Mouse (Mus musculus) MN1 (cell line): ENCODE measurements around the gene Sox8.

ENCODE experiments used
- DNase-seq: peaks from one replicate; pipeline ENCODE4 v3.0.0-alpha.2; 2016; ENCODE audit warnings: low spot score

The Sox8 gene

GRCm38 (mm10) chr17:25555666-25556629, 14.5 kb downstream of the Sox8 start:
- peak; percentile 63 for DNase-seq

DNA sequence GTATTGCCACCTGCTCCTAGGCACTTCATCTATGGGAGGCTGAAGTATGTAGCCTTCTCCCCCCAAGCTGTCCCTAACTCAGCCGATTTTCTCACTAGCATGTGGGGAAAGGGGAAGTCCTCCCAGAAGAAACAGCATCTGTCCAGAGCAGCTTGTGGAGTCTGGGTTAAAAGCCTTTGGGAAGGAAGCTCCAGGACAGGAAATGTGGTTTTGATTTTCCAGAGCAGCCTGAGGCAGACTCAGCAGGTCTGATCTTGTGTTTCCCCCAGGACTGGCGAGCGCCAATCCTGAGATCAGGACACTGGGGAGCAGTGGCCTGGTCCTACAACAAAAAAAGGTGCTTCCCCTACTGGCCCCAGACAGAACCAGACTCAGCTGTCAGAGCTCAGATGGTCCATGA, 15.3 kb downstream of the Sox8 start:
- DNase-seq = peak; percentile 43

GRCm38 (mm10) chr17:25551313-25551712, 19.2 kb downstream of the Sox8 start:
- DNase-seq = no peak

DNA sequence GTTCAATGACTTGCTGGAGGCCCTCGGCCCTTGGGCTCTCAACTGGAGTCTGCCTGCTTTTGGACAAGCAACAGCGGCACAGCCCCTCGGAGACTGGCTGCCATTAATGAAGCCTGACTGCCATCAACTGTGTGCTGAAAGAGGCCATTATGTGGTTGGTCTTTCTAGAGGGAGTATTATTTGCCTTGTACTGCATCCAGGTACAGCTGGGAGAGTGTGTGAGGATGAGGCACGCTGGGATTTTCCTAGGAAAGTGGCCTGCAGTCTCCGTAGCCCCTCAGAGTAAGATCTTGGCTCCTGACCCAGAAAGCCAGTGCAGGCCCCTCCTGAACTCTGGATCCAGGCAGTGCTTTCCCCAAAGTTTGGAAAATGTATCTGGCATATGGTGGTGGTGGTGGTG, 20.5 kb downstream of the Sox8 start:
- DNase-seq = no peak

- DNase-seq = no peak
Measured at GRCm38 (mm10) chr17:25547026-25547425, 23.5 kb downstream of the Sox8 start.

GRCm38 (mm10) chr17:25541768-25542167, 28.7 kb downstream of the Sox8 start:
- no peak for DNase-seq

DNA sequence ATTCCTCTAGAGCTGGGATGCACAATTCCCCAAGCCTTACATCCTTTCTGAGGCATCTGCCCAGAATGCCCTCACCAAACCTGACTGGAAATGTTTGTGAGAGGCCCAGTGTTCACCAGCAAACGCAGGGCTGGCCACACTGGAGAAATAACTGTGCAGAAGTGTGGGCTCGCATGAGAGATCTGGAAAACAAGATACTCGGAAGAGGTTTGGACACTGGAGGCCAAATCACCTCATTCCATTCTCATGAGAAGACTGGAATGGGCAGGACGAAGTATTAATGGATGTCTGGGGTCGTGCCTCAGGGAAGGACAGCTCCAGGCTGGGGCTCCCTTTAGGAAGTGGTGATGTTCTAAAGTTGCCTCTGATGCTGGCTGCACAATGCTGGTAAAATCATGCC, 29.8 kb downstream of the Sox8 start:
- no peak for DNase-seq

DNA sequence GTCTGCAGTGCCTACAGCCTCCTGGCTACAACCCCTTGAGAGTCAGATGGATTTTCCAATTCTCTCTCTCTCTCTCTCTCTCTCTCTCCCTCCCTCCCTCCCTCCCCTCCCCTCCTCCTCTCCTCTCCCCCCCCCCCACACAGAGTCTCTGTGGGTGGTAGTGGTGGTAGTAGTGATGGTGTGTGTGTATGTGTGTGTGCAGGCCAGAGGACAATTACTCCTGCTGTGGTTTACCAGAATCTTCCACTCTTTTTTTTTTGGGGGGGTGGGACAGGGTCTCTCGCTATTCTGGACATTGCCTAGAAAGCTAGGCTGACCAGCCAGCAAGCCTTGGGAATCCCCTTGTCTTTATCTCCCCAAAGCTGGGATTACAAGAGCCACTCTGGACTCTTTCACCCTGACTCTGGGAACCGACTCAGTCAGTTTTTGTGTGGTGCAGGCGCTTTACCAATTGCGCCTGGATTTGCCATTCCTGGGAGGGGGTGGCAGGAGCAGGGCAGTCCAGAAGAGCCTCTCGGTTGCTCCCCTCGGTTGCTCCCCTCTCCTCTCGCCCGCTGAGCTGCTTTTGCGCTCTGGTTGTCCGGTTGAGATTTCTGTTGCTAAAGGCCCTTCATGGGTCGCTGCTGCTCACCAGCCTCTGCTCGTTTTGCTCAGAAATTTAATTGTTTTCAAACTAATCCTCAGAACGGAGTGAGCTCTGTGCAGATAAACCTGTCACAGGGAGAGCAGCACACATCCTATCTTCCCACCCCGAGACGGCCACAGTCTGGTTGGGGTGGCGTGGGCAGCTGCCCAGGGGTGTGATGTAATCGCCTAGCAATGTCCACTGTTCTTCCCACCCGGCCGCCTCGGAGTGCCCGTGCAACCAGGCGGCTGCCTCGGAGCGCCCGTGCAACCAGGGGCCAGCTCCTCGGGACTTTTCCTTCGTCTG, 31.3 kb downstream of the Sox8 start:
- DNase-seq = peak; percentile 87

GRCm38 (mm10) chr17:25530357-25531022, 40.0 kb downstream of the Sox8 start:
- no peak for DNase-seq

GRCm38 (mm10) chr17:25522080-25522479, 48.4 kb downstream of the Sox8 start:
- no peak for DNase-seq

DNA sequence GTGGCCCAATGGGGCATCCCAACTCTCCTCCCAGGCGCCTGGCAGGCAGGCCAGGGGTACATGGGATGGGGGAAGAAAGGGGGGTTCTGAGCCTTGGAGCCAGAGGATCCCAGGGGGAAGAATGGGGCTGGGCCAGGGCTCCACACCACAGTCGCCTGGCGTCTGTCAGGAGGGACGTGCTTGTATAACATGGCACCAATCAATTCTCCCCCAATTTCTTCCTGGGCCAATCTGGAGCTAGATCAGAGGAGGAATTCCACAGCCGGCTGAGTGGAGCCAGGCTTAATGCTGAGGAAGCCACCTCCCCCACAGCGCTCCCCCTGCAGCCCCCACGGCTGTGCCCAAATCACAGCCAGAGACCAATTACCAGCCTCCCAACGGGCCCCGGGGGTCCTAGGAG, 50.0 kb downstream of the Sox8 start:
- no peak for DNase-seq

- DNase-seq = no peak
Measured at GRCm38 (mm10) chr17:25519511-25519910, 51.0 kb downstream of the Sox8 start.

DNA sequence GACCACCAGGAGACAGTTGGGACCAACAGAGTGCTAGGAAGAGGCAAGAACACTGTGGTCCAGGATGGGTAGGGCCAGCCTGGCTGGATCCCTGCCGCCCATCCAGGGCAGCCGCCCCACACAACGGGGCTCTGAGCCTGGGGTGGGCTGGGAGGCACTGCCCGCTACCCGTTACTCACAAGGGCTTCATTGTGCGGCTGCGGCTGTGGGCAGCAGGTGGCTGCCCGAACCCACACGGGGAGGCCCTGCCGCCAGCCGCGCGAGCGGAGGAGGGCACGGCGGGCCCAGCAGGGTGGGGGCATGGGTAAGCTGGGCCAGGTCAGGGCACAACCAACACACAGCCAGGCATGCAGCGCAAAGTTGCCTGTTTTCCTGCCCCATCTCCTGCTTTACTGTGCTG, 52.3 kb downstream of the Sox8 start:
- no peak for DNase-seq

DNA sequence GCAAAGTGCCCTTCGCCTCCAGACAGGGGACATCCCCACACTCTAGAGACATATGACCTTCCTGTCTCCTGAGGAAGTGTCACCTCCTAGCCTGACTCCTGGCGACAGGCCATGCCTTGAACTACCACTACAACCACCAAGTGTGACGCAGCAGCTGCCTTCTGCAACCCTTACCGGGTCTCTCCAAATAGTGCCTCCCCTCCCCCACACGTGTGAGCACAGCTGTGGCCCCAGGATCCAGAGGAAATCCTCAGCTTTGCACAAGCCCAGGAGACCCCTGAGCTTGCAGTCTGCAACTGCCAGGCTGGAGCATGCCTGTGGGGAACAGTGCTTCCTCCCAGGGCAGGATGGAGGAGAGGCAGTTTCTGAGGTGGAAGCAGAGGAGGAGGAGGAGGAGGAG, 54.2 kb downstream of the Sox8 start:
- DNase-seq = no peak
